Mouse (Mus musculus): Measurements from ENCODE around the gene Hgf.

The Hgf gene

GRCm38 (mm10) chr5:16553304-16554047 lies at the start of gene Hgf:
TSS of gene Hgf (plus strand) at chr5:16553495.
- no peak for DNase-seq (ENCODE audit: low spot score in 2 of 2)

GRCm38 (mm10) chr5:16506702-16507350 lies 46.5 kb upstream of the Hgf start:
- no peak for DNase-seq (ENCODE audit: low spot score in 2 of 2)

GRCm38 (mm10) chr5:16531619-16532277 lies 21.5 kb upstream of the Hgf start:
- DNase-seq (ENCODE audit: low spot score in 2 of 2) = no peak

- DNase-seq (ENCODE audit: low spot score in 2 of 2) = no peak
Observed at GRCm38 (mm10) chr5:16538067-16538466, 15.2 kb upstream of the Hgf start.

GRCm38 (mm10) chr5:16541561-16542116 lies 11.7 kb upstream of the Hgf start:
- DNase-seq (ENCODE audit: low spot score in 2 of 2) = no peak

GRCm38 (mm10) chr5:16547490-16547889 lies 5.8 kb upstream of the Hgf start:
- DNase-seq (ENCODE audit: low spot score in 2 of 2) = no peak

- no peak for DNase-seq (ENCODE audit: low spot score in 2 of 2)
Observed at GRCm38 (mm10) chr5:16552647-16553046, 648 bp upstream of the Hgf start.

- no peak for DNase-seq (ENCODE audit: low spot score in 2 of 2)
Observed at GRCm38 (mm10) chr5:16560247-16560646, 7.0 kb downstream of the Hgf start.

GRCm38 (mm10) chr5:16568997-16569396 lies 15.7 kb downstream of the Hgf start:
- DNase-seq (ENCODE audit: low spot score in 2 of 2) = no peak

- no peak for DNase-seq (ENCODE audit: low spot score in 2 of 2)
Observed at GRCm38 (mm10) chr5:16577882-16578742, 24.8 kb downstream of the Hgf start.

- DNase-seq (ENCODE audit: low spot score in 2 of 2) = no peak
Observed at GRCm38 (mm10) chr5:16595699-16596098, 42.4 kb downstream of the Hgf start.

GRCm38 (mm10) chr5:16597996-16598395 lies 44.7 kb downstream of the Hgf start:
- no peak for DNase-seq (ENCODE audit: low spot score in 2 of 2)

- no peak for DNase-seq (ENCODE audit: low spot score in 2 of 2)
Observed at GRCm38 (mm10) chr5:16601463-16601862, 48.2 kb downstream of the Hgf start.

- DNase-seq (ENCODE audit: low spot score in 2 of 2) = no peak
Observed at GRCm38 (mm10) chr5:16632996-16633395, 79.7 kb downstream of the Hgf start.

GRCm38 (mm10) chr5:16646417-16646816 lies 93.1 kb downstream of the Hgf start:
- no peak for DNase-seq (ENCODE audit: low spot score in 2 of 2)

GRCm38 (mm10) chr5:16647701-16648100 lies 94.4 kb downstream of the Hgf start:
- DNase-seq (ENCODE audit: low spot score in 2 of 2) = no peak

- DNase-seq (ENCODE audit: low spot score in 2 of 2) = no peak
Observed at GRCm38 (mm10) chr5:16650240-16650639, 96.9 kb downstream of the Hgf start.

- DNase-seq (ENCODE audit: low spot score in 2 of 2) = no peak
Observed at GRCm38 (mm10) chr5:16654022-16654421, 100.7 kb downstream of the Hgf start.

All from natural killer cell, adult 2 months (primary cell).